Mouse (Mus musculus) gastrocnemius, postnatal 14 days (tissue): ENCODE measurements at regions not wholly inside any gene's neighbourhood (a gene's known extent, or its start where the extent isn't known, plus 50 kb on each side); places are given as distances from the start of the nearest gene placed in this dataset.

ENCODE experiments used
- DNase-seq: peaks from one replicate; pipeline ENCODE4 v3.0.0; 2021; ENCODE audit warnings: mixed read lengths
- intact Hi-C: fragments of 180-260 bp; cut with DNase I; formaldehyde crosslinking; loops from one replicate; pipeline ENCODE4 v1.15.1; 2025; ENCODE audit warnings: low total_unique reads

DNA sequence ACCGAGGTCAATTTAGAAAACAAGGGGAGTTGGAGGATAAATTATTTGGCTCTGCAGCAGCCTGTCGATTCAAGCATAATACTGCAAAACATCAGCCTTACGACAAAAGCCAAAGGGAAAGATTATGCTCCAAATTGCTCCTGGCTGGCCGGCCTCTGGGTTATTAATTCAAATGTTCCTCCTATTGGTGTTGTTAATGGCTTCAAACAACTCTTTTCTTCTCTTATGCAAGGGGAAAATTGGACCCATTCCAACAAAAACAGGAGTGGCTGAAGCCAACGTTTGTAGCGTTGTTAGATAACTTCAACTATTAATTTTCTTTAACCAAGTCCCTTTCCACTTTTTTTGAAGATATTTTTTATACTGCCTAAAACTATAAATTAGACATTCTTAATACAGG, 71.0 kb upstream of the Tab2 start:
- no peak for DNase-seq

DNA sequence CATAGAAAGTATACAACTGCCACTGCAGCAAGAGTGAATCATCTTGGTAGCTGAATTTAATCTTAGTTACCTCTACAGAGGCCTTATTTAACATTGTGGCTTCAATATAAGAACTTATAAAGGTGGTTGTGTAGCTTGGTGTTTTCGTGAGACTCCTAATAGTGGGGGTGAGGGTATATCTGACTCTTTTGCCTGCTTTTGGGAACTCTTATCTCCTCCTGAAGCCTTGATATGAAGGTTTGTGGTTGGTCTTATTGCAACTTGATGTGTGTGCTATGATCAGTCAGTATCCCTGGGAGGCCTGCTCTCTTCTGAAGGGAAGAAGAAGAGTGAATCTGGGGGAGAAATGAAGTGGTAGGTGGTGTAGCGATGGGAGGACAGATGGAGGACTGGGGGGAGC, 67.7 kb upstream of the Tab2 start:
- intact Hi-C loops, result no loop called here

More for the DNA sequence above, 71.0 kb upstream of the Tab2 start:
- intact Hi-C loops, result no loop called here

DNA sequence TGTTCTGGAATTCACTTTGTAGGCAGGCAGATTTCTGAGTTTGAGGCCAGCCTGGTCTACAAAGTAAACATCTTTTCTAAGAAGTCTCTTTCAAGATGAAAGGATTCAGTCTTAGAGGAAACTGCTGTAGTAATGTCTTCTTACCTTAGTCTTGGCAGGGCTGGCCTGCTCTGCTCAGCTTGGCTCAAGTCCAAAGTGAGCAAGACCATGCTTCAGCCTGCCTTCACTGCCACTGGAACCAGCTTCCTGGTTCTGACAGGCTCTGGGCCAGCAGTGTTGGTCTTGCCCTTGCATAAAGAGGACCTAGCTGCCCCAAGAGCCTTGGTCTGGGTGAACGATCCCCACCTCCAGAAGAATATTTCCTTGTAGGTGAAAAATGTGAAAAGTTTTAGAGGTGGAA, 65.9 kb upstream of the Tab2 start:
- DNase-seq, result no peak
- intact Hi-C loops, result no loop called here

More for the DNA sequence above, 67.7 kb upstream of the Tab2 start:
- DNase-seq, result no peak

DNA sequence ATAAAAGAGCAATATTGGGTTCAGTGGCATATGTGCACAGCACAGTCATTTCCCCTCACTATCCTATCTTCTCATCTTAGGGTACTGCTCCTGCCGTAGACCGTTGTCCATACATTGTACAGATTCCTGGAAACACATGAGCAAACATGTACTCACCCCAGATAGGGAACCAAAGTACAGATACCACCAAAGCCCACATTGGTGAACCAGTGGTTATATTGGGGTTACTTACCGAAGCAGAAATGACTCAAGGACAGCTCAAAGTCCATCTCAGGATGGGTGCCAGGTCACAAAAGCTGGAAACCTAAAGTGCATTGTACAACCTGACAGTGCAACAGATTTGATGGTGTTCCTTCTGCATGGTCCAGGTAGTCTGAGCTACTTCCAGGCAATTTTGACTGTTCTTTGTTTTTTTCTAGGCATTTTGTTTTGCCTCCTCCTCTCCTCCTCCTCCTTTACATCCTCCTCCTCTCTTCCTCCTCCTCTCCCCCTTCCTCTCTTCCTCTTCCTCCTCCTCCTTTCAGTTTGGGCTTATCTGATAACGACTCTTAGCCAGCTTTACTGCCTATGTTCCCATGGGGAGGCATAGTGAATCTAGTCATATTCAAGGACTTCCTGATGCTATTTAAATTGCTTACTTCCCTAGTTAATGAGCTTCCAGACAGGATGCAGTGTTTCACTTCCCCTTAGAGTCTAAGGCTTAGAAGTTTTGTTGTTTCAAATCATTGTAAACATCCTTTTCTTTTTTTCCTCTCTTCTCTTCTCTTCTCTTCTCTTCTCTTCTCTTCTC, 65.1 kb upstream of the Tab2 start:
- no peak for DNase-seq
- intact Hi-C loops, result no loop called here

DNA sequence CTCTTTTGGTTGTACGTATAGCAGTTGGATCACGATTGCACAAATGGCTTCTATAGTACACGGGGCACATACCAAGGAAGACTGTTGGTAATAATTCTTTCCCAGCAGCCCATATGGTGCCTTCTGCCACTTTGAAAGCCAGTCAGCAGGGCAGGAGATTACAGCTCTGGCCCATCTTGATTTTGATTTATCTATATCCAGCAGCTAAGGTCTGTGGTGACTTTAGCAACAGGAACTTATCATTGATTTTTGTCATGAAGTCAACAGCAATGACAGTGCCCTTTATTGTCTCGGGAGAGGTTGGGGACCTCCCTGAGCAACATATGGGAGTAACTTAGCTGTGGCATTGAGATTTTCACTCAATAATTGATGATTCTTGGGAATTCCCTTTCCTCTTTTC, 64.1 kb upstream of the Tab2 start:
- intact Hi-C loops, result no loop called here
- DNase-seq, result no peak

DNA sequence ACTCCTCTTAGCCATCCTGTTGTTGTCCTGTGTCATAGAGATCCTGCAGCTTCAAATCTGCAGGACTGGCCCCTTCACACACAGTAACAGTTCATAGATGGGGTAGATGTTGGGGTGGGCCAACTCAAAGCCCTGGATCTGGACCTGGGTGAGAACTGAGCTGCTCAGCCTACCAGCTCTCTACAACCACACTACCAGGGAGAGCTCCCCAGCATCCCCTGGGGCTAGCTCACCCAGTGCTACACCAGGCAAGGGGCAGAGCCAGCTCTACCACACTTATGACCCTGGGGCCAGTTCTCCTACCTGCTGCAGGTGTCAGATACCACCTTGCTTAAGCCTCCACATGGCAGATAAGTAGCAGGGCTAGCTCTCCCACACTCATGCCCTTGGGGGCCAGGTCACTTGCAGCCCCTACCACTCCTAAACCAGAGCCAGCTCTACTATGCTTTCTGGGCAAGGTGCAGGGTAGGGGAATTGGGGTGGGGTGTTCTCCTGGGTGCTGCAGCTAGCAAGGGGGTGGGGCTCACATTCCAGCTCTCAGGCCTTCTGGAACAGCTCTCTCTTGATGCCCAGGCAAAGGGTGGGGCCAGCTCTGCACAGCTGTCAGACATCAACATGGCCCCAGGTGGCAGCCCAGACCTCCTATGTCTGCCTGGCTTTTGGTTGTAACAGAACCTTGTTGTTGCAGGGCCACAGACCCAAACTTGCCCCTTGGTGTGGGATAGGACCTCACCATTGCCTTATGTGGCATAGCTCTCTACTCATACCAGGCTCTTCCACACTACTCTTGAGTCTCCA, 62.4 kb upstream of the Tab2 start:
- no peak for DNase-seq
- intact Hi-C loops, result no loop called here

DNA sequence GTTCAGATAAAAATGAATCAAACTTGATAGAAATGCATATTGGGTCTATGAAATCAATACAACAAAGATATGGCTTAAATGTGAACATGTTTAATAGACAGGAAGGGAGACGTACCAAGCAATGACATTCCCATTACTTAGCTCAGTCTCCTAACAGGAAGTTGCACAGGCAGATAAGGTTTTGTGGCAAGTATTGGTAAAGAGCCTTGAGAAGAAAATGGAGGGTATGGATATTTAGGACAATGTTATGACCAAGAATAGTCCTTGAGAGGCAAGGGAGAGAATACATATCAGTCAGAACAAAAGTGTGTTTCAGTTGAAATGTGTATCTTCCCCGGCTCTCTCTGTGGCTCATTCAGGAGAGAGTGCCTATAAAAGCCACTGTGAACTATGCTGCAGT, 60.7 kb upstream of the Tab2 start:
- intact Hi-C loops, result no loop called here
- DNase-seq, result no peak

DNA sequence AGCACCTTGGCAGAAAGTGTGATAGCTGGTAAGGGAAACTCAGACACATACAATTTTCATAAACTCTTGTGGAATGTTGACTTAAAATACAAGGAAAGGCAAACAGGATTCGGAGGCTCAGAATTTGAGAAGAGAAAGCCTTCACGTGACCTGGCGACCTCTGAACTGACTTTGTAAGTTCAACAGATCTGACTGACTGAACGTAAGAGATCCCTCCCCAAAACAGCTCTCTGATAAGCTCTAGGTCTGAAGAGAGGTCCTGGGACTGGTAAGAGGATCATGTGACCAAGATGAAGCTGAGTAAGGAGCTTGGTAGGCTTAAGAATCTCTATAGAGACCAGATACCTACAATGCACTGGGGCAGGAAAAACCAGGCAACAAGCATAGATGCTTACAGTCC, 55.7 kb upstream of the Tab2 start:
- intact Hi-C loops, result no loop called here
- no peak for DNase-seq

DNA sequence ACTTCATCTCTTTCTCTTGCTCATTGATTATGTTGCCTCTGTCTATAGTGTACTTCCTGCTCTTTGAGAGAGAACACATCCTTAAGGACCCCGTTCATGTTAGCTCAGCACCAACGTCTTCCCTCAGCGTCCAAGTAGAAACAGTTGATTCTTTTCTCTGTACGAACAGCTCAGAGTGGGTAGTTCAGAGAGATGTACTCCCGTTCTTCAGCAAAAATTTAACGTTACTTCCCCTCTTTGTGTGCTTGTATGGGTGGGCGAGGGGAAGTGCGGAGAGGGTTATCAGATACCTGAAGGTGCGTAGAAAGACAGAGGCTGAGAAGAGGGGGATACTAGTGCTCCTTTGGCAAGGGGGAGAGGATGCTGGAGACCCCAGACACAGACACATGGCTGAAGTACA, 55.1 kb upstream of the Tab2 start:
- intact Hi-C loops, result no loop called here
- DNase-seq, result no peak

DNA sequence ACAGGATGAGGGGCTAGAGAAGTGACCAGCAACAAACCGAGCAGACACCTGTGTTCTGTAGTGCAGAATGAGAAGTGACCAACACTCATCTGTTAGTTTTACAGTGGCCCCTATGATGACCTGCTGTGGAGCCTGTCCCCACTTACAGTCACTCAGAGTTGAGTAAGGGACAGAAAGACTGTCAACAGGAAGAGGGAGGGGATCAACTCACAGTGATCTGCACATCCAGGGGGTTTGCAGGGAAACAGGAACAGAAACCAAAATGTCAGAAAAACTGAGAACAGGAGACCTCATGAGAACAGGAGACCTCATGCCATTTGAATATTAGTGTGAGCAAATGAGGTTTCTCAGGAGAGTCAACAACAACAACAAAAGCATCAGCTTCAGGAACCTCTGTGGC, 53.8 kb upstream of the Tab2 start:
- intact Hi-C loops, result no loop called here
- no peak for DNase-seq

DNA sequence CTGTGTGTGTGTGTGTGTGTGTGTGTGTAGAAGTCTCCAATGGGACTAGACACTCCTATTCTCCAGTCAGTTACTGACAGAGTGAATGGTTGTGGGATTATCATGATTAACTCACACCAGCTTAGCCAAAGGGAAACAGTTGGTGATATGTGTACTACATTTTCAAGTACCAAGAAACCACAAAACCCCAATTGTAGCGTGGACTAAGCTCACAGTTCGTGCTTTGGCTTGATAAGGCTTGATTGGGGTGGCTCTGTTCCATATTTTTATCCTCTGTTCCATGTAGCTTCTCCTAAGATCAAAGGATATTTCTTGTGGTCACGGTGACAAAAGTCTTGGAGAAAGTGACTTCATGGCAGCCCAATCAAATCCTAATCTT, 51.9 kb upstream of the Tab2 start:
- no peak for DNase-seq
- intact Hi-C loops, result no loop called here

DNA sequence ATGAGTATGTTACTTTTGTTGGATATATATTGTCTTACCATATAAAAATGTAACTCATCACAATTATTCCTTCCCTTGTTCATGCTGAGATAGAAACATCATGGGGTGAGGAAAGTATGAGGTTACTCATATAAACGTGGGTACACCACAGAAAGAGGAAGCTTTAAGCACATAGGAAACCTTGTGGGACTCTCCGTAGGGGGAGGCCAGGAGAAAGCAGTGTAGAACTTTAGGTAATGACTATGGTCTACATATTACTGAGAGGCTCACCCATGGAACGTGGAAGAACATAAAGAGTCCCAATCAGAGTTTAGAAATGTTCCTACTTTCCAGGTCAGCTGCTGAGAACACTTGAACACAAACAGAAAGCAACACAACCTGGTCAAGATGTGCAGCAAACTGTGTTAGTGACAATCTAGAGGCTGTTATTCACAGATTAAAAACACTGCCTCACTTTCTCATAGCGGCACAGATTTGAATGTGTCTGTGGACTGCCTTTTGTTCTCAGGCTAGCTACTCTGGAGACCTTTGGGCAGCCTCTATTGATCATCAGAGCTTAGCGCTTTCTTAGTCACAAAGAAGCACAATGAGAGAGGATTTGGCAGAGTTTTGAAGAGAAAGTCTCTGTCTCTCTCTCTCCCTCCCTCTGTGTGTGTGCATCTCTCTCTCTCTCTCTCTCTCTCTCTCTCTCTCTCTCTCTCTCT, 51.4 kb upstream of the Tab2 start:
- intact Hi-C loops, result no loop called here
- no peak for DNase-seq
